Mouse (Mus musculus) forebrain, embryonic 11.5 days (tissue): ENCODE results near the gene Dph5. TPM values are rescaled to one million over a fixed set of nuclear protein-coding genes. Genes with fewer than 3 reads are reported as not detected.

Source experiments
- ATAC-seq: fragments of 200-750 bp; cut with Nextera tagmentation; replicated peaks from 2 replicates; pipeline ENCODE4 v1.8.0; 2017; ENCODE audit warnings: moderate TSS enrichment; ENCODE audit not compliant: low FRiP score
- DNase-seq: peaks from one replicate; pipeline ENCODE4 v3.0.0-alpha.2; 2017; ENCODE audit warnings: low spot score
- H3K27ac ChIP-seq: fragments of 300-500 bp; sonication (generic); 2 replicates; pipeline ENCODE4 v1.5.1; 2014; ENCODE audit warnings: low read depth, low read length
- H3K27me3 ChIP-seq: fragments of 300-500 bp; sonication (generic); 2 replicates; pipeline ENCODE4 v1.6.1; 2014; ENCODE audit warnings: mild to moderate bottlenecking, low read length, mixed read lengths; ENCODE audit not compliant: control insufficient read depth, insufficient read depth
- H3K36me3 ChIP-seq: fragments of 300-500 bp; sonication (generic); 2 replicates; pipeline ENCODE4 v1.6.1; 2014; ENCODE audit warnings: mild to moderate bottlenecking, low read length, moderate library complexity, mixed read lengths; ENCODE audit not compliant: control insufficient read depth, insufficient read depth
- H3K4me1 ChIP-seq: fragments of 300-500 bp; sonication (generic); replicated peaks from 2 replicates; pipeline ENCODE4 v1.6.1; 2014; ENCODE audit warnings: low read length, mixed read lengths; ENCODE audit not compliant: control insufficient read depth, insufficient read depth
- H3K4me2 ChIP-seq: fragments of 300-500 bp; sonication (generic); 2 replicates; pipeline ENCODE4 v1.6.1; 2014; ENCODE audit warnings: low read depth, mild to moderate bottlenecking, low read length, moderate library complexity, mixed read lengths; ENCODE audit not compliant: severe bottlenecking
- H3K4me3 ChIP-seq: fragments of 300-500 bp; sonication (generic); 2 replicates; pipeline ENCODE4 v1.5.1; 2014; ENCODE audit warnings: low read depth, low read length
- H3K9ac ChIP-seq: fragments of 300-500 bp; sonication (generic); 2 replicates; pipeline ENCODE4 v1.6.1; 2014; ENCODE audit warnings: low read length
- H3K9me3 ChIP-seq: fragments of 300-500 bp; sonication (generic); 2 replicates; pipeline ENCODE4 v1.6.1; 2016; ENCODE audit warnings: low read length, mixed read lengths; ENCODE audit not compliant: control insufficient read depth
- WGBS: fragments of 180-500 bp; shearing (Covaris S2); extraction: QIAGEN DNeasy Blood & Tissue Kit; methylation state at CpG from one replicate; pipeline ENCODE4 v1.1.7; 2014; 5-methylcytosine and 5-hydroxymethylcytosine counted together
- microRNA-seq: library from miRNA; unstranded; fragments of <30 nt; microRNA quantifications from one replicate; pipeline ENCODE4, GENCODE M21; 2016; ENCODE audit not compliant: insufficient number of aligned reads
- polyA plus RNA-seq: library from polyadenylated mRNA; unstranded; fragments of >200 nt; fragmentation: Nextera tagmentation; extraction: Ambion mirVana; gene quantifications from 2 replicates; pipeline ENCODE4 v1.2.1, GENCODE M21; 2014

Gene Dph5
- polyA plus RNA-seq, 1 experiment from 2014 or later = 30.8 TPM

DNA sequence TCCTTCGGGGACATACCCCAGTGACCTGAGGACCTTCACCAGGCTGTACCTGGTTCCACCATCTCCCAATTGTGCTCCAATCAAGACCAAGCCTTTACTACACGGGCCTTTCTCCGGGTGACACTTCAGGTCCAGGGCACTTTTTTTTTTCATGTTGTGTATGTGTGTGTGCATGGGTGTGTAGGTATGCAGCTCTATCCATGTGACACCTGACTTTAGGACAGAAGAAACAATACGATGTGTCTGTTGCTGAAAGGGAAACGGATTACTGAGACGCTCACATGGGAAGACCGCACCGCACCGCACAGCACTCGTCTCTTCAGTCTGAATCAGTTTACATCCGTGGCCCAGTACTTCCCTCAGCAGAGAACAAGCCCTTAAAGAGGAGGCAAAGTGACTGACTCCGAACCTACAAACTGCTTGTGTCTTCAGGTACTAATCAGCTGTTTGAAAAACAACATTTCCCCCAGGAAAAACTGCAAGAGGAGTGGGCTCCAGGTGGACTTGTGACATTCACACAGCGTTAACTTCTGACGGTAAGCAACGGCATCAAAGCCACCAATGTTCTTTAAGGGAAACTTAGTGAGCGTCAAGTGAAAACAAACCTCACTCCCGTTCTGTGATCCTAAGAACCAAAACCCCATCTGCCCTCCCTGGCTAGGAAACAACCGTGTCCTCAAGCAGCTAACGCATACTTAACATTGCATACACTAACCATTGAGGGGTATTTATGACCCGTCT, 83.6 kb downstream of the Dph5 start:
- Histone ChIP-seq H3K4me2 (no peak overlapping the region), H3K9me3 (no peaks in the 10 kb centered on the region), H3K36me3 (no peaks in the 10 kb centered on the region; the same call in 1 of the 2 replicates), H3K4me1 (no peaks in the 10 kb centered on the region), H3K9ac (no peak overlapping the region), H3K27ac (no peak overlapping the region), H3K4me3 (no peak overlapping the region), H3K27me3 (no peaks in the 10 kb centered on the region)
- DNase-seq (no peak), ATAC-seq (no peak)
- 93% methylated on average over 20 of the region's 20 CpGs for WGBS

DNA sequence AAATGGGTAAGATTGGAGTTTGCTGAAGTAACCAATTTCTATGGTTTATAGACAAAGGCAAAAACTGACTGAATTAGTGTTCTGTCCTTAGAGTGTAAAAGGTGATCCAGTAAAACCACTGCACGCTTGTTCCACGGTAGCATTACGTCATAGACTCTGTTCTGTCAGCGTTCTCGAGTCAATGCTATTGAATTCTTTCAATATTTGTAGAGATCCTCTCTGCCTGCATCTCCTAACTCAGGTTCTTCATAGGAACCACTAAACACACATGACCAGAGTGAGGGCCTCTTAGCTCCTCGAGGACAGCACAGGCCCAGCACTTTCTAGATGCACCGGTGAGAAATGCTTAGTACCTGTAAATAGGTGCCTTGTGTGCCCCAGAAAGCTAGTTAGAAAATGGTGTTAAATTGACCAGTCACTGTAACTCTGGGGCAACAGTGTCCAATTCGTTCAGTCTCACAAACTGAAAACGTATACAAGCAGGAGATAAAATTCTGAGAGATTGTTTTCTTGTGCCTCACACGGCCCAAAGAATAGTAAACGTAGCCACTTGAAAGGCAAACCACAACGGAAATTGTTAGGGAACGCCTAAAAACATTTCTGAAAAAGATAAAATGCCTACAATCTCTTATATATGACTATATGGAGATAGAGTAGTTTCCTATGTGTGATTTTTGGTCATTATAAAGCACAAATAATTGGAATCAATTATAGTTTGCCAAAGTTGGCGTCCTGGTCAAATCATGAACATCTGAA, 84.4 kb downstream of the Dph5 start:
- H3K9me3 ChIP-seq = no peaks in the 10 kb centered on the region
- DNase-seq = no peak
- 92% methylated on average over 14 of the region's 14 CpGs for WGBS
- no peaks in the 10 kb centered on the region for H3K27me3 ChIP-seq
- ATAC-seq = no peak
- no peak overlapping the region for H3K4me2 ChIP-seq
- no peak overlapping the region for H3K9ac ChIP-seq
- no peak overlapping the region for H3K4me3 ChIP-seq
- H3K27ac ChIP-seq = no peak overlapping the region
- H3K4me1 ChIP-seq = no peaks in the 10 kb centered on the region
- no peaks in the 10 kb centered on the region; the same call in 1 of the 2 replicates for H3K36me3 ChIP-seq

DNA sequence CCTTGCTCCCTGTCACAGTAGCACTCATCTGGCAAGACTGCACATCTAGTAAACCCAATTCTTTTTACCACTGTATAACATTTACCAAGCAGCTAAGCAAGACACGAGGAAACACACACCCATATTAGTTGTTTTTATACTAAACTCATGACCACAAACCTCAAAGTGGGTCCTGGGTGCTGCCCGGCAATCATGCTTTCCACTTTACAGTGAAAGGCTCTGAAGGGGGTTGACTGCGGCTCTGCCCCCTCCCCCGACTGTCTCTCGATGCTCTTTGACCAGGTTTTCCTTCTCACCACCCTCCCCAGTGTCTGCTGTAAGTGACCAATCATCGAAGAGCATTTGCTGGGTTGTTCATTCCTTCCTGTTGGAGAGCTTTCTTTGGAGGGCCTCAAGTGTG, 86.6 kb downstream of the Dph5 start:
- no peak overlapping the region for H3K27ac ChIP-seq
- H3K27me3 ChIP-seq = no peaks in the 10 kb centered on the region
- 91% methylated on average over 6 of the region's 6 CpGs for WGBS
- H3K4me2 ChIP-seq = no peak overlapping the region
- H3K4me1 ChIP-seq = no peaks in the 10 kb centered on the region
- H3K36me3 ChIP-seq = no peaks in the 10 kb centered on the region; the same call in 1 of the 2 replicates
- no peak overlapping the region for H3K9ac ChIP-seq
- no peak overlapping the region for H3K4me3 ChIP-seq
- H3K9me3 ChIP-seq = no peaks in the 10 kb centered on the region
- ATAC-seq = no peak
- DNase-seq = no peak

DNA sequence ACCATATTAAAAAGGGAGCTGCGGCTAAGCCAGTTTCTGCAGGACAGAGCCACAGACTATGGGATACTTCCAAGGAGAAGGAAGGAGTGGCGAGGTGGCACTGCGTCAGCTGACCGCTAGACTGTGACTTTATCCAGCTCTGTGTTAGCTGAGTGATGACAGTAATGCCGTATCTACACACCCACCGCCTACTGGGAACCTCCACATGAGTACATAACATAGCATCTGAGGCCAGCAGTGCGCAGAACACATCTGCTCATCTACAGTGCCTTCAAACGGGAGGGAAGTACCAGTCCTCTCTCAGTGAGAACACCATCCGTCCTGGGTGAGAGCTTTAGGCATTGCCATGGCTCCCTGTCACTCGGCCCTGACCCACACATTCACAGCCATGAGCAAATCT, 87.4 kb downstream of the Dph5 start:
- Histone ChIP-seq H3K4me3 (no peak overlapping the region), H3K4me1 (no peaks in the 10 kb centered on the region), H3K27me3 (no peaks in the 10 kb centered on the region), H3K9ac (no peak overlapping the region), H3K27ac (no peak overlapping the region), H3K36me3 (no peaks in the 10 kb centered on the region; the same call in 1 of the 2 replicates), H3K9me3 (no peaks in the 10 kb centered on the region), H3K4me2 (no peak overlapping the region)
- 92% methylated on average over 10 of the region's 10 CpGs for WGBS
- DNase-seq (no peak), ATAC-seq (no peak)

DNA sequence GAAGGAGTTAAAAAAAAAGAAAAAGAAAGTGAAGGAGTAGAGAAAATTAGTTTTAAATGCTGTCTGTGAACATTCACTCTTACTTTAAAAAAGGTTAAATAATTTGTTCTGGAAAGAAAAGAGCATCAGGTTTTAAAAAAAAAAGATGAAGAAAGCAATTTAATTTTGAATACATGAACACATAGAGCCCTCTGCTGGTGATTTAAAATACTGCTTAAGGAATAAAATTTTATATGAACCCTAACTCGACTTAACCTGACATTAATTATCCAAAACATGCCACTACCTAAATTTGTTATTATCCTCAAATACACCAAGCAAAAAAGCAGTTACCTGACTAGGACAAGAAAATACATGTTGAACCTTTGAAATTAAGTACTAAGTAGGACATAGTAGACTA, 91.4 kb downstream of the Dph5 start:
- ATAC-seq (no peak), DNase-seq (no peak)
- 53% methylated on average over 1 of the region's 1 CpGs for WGBS

DNA sequence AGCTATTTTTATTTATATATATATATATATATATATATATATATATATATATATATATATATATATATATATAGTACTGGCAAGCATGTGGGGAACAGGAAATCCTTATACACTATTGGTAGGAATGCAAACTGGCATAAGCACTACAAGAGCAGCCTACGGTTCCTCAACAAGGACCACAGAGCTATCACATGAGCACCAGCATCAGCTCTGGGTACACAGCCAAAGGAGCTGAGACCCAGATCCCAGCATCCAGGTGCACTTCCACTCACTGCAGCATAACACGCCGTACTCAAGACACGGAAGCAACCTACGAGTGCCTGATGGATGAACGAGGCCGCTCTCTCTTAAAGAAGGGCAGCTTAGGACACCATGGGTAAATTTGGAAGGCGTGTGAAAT, 95.6 kb downstream of the Dph5 start:
- 96% methylated on average over 8 of the region's 8 CpGs for WGBS
- H3K9ac ChIP-seq = no peak overlapping the region
- DNase-seq (no peak), ATAC-seq (no peak)
- H3K27me3 ChIP-seq = no peaks in the 10 kb centered on the region
- H3K4me3 ChIP-seq = no peak overlapping the region
- no peaks in the 10 kb centered on the region for H3K4me1 ChIP-seq
- no peak overlapping the region for H3K27ac ChIP-seq
- no peaks in the 10 kb centered on the region for H3K9me3 ChIP-seq
- peaks cover 3% of the 10 kb centered on the region; the same call in 1 of the 2 replicates for H3K36me3 ChIP-seq
- no peak overlapping the region for H3K4me2 ChIP-seq

More for the DNA sequence above, 91.4 kb downstream of the Dph5 start:
- Histone ChIP-seq H3K4me1 (no peaks in the 10 kb centered on the region), H3K27ac (no peak overlapping the region), H3K27me3 (no peaks in the 10 kb centered on the region), H3K9ac (no peak overlapping the region), H3K36me3 (peaks cover 3% of the 10 kb centered on the region; the same call in 1 of the 2 replicates), H3K4me2 (no peak overlapping the region), H3K4me3 (no peak overlapping the region), H3K9me3 (no peaks in the 10 kb centered on the region)

Small RNA genes lying within 50 kb of the gene (microRNA-seq; reads per million reads assigned to microRNA genes)
- not detected for gene Mir669n

Other genes starting within 250 kb of the Dph5 start
- gene S1pr1, start 172.8 kb upstream of the Dph5 start, polyA plus RNA-seq = 35.3 and 35.9 TPM in 2 replicates
- gene Slc30a7, start 119.6 kb downstream of the Dph5 start, polyA plus RNA-seq = 28.0 and 31.0 TPM in 2 replicates
- gene Extl2, start 119.6 kb downstream of the Dph5 start, polyA plus RNA-seq = 23.4 and 24.5 TPM in 2 replicates
- gene Vcam1, start 241.9 kb downstream of the Dph5 start, polyA plus RNA-seq = 36.5 and 39.5 TPM in 2 replicates